Mouse (Mus musculus) spleen, postnatal 14 days (tissue): ENCODE data around the gene Unc13c.

ENCODE experiments used
- DNase-seq, 2 experiments: peaks; one replicate each; pipeline ENCODE4 v3.0.0; 2021 to 2022; ENCODE audit warnings: low spot score in 2 of 2

Gene Unc13c

GRCm38 (mm10) chr9:73882393-73882919 is 86.3 kb downstream of the Unc13c start:
- no peak for DNase-seq

GRCm38 (mm10) chr9:73867410-73868067 is 101.2 kb downstream of the Unc13c start:
- DNase-seq = no peak

- no peak for DNase-seq
Measured at GRCm38 (mm10) chr9:73866666-73867065, 102.1 kb downstream of the Unc13c start.

GRCm38 (mm10) chr9:73859469-73859868 is 109.3 kb downstream of the Unc13c start:
- DNase-seq = no peak

GRCm38 (mm10) chr9:73854281-73854680 is 114.5 kb downstream of the Unc13c start:
- no peak for DNase-seq

- no peak for DNase-seq
Measured at GRCm38 (mm10) chr9:73806681-73807080, 162.1 kb downstream of the Unc13c start.

- DNase-seq = no peak
Measured at GRCm38 (mm10) chr9:73774616-73775015, 194.2 kb downstream of the Unc13c start.

GRCm38 (mm10) chr9:73755185-73755584 is 213.6 kb downstream of the Unc13c start:
- no peak for DNase-seq

- no peak for DNase-seq
Measured at GRCm38 (mm10) chr9:73753480-73753879, 215.3 kb downstream of the Unc13c start.

GRCm38 (mm10) chr9:73751344-73751743 is 217.4 kb downstream of the Unc13c start:
- no peak for DNase-seq

GRCm38 (mm10) chr9:73734446-73734845 is 234.3 kb downstream of the Unc13c start:
- DNase-seq = no peak

- no peak for DNase-seq
Measured at GRCm38 (mm10) chr9:73725717-73726662, 242.8 kb downstream of the Unc13c start.

GRCm38 (mm10) chr9:73724776-73725175 is 244.0 kb downstream of the Unc13c start:
- no peak for DNase-seq

GRCm38 (mm10) chr9:73713508-73713907 is 255.3 kb downstream of the Unc13c start:
- DNase-seq = no peak

- DNase-seq = no peak
Measured at GRCm38 (mm10) chr9:73697103-73697502, 271.7 kb downstream of the Unc13c start.

- DNase-seq = no peak
Measured at GRCm38 (mm10) chr9:73681580-73681979, 287.2 kb downstream of the Unc13c start.

GRCm38 (mm10) chr9:73680545-73681495 is 287.9 kb downstream of the Unc13c start:
- DNase-seq = no peak

GRCm38 (mm10) chr9:73671656-73672212 is 297.0 kb downstream of the Unc13c start:
- no peak for DNase-seq

GRCm38 (mm10) chr9:73670040-73670439 is 298.7 kb downstream of the Unc13c start:
- no peak for DNase-seq

GRCm38 (mm10) chr9:73662839-73663238 is 305.9 kb downstream of the Unc13c start:
- DNase-seq = no peak

GRCm38 (mm10) chr9:73649088-73649487 is 319.7 kb downstream of the Unc13c start:
- no peak for DNase-seq
